ENCODE assay signal across 8 mouse cellular contexts in the genomic region with DNA sequence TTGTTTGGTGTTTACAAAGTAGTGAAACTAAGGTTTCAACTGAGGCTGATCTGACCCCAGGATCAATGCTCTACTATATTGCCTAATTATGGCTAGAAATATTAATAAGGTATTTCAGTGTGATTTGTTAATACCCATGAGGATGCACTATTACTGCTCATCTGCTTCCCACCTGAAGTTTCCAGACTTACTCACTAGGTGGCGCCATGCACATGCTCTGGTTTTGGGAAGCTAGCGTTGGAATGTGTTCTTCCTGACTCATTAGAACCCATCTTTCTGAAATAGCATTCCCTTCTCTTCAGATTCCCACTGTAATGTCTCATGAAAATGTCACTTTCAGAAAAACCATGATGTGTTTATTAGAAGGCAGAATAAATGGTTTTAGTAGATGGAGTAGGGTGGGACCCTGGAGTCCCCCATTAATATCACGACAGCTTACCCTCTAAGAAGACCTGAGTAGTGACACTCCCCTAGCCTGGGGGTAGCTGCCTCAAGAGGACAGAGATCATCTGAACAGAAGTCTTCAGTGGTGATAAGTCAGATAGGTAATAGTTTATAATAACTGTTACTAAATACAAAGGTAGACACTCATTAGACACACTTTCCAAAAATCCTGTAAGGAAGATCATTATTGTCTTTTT. TPM values are rescaled to one million over a fixed set of nuclear protein-coding genes. Genes with fewer than 3 reads are reported as not detected.
DNase-seq lines count a peak whose midpoint lies in the region; ATAC-seq and TF ChIP-seq lines count a peak whose summit lies in the region.

No protein-coding gene starts in this region.

- WGBS in forebrain, embryonic 15.5 days = 33% methylated on average over 3 of the region's 3 CpGs

- no peak for TF ChIP-seq POLR2A in testis, adult 2 months (IDR thresholded peaks at IDR 0.05; ENCODE audit: control insufficient read depth, low read depth, low read length)

- H3K36me3 ChIP-seq in testis, adult 2 months (ENCODE audit: control insufficient read depth, insufficient read depth, low read length) = peaks cover 5% of the 10 kb centered on the region
- H3K36me3 ChIP-seq in forebrain, embryonic 15.5 days = peaks cover 17% of the 10 kb centered on the region

- TF ChIP-seq CTCF in testis, adult 2 months (IDR thresholded peaks at IDR 0.05; ENCODE audit: control insufficient read depth, insufficient read depth, insufficient replicate concordance, low read depth, low read length) = peak; percentile 45; the same call in 1 of the 2 replicates

- H3K4me2 ChIP-seq in forebrain, embryonic 15.5 days (replicated peaks) = no peak overlapping the region

- 0 out of 2 replicates have a peak, but pooled peaks have one; percentile 26 for ATAC-seq in forebrain, embryonic 15.5 days (replicated peaks)
- peak; percentile 63; the same call in 1 of the 2 replicates for ATAC-seq in megakaryocyte-erythroid progenitor cell, adult 5-6 weeks (replicated peaks; ENCODE audit: low FRiP score, low TSS enrichment, poor library complexity, severe bottlenecking)

- no peaks in the 10 kb centered on the region for H3K4me1 ChIP-seq in testis, adult 2 months (ENCODE audit: control insufficient read depth, insufficient read depth, low read length)
- H3K4me1 ChIP-seq in forebrain, embryonic 15.5 days = no peaks in the 10 kb centered on the region

- no peak overlapping the region for H3K4me3 ChIP-seq in testis, adult 2 months (ENCODE audit: control insufficient read depth, low read depth, low read length)
- no peak overlapping the region for H3K4me3 ChIP-seq in forebrain, embryonic 15.5 days

- H3K9me3 ChIP-seq in forebrain, embryonic 15.5 days = no peaks in the 10 kb centered on the region

- no peak overlapping the region for H3K9ac ChIP-seq in forebrain, embryonic 15.5 days (replicated peaks)

- no peak overlapping the region for H3K27ac ChIP-seq in testis, adult 2 months (ENCODE audit: control insufficient read depth, insufficient read depth, low read depth, low read length)
- no peak overlapping the region for H3K27ac ChIP-seq in forebrain, embryonic 15.5 days (replicated peaks)

- H3K27me3 ChIP-seq in testis, adult 2 months (ENCODE audit: control insufficient read depth, insufficient read depth, low read length) = no peaks in the 10 kb centered on the region
- no peaks in the 10 kb centered on the region for H3K27me3 ChIP-seq in forebrain, embryonic 15.5 days

- DNase-seq in testis, postnatal 14 days (ENCODE audit: low spot score) = no peak
- DNase-seq in cerebellum, adult 11-12 months = peak; percentile 51
- peak; percentile 63 for DNase-seq in induced T-regulatory cell, adult 2 months (ENCODE audit: low read depth)
- DNase-seq in left cerebral cortex, adult 9 months (ENCODE audit: low spot score in 2 of 2) = peak; percentile 36 to 76
- DNase-seq in spleen, adult 12 weeks (ENCODE audit: low spot score) = peak; percentile 50

RNA-seq across cellular contexts. Expression of a gene that starts 6.8 kb away (rescaled TPM):
- 50.4 and 58.4 TPM in 2 replicates for polyA plus RNA-seq in testis, adult 2 months (2012; rRNA removed)
- polyA plus RNA-seq in forebrain, embryonic 15.5 days (2015; fragmentation: Nextera tagmentation; extraction: Ambion mirVana) = 1.5 and 2.2 TPM in 2 replicates
- total RNA-seq in megakaryocyte-erythroid progenitor cell, adult 5-6 weeks (2014; fragmentation: Nextera tagmentation) = not detected in 2 replicates
- total RNA-seq in megakaryocyte-erythroid progenitor cell, adult 5-6 weeks (2017) = 0.52 TPM in 1 of 2 replicates, not detected in the other

RNA-seq across cellular contexts. Expression of a gene that starts 7.4 kb away (rescaled TPM):
- 20.7 and 27.4 TPM in 2 replicates for polyA plus RNA-seq in testis, adult 2 months (2012; rRNA removed)
- 60.2 and 65.1 TPM in 2 replicates for polyA plus RNA-seq in forebrain, embryonic 15.5 days (2015; fragmentation: Nextera tagmentation; extraction: Ambion mirVana)
- 79.6 and 89.2 TPM in 2 replicates for total RNA-seq in megakaryocyte-erythroid progenitor cell, adult 5-6 weeks (2014; fragmentation: Nextera tagmentation)
- 90.6 and 102 TPM in 2 replicates for total RNA-seq in megakaryocyte-erythroid progenitor cell, adult 5-6 weeks (2017)

RNA-seq across cellular contexts. Expression of a gene that starts 30.7 kb away (rescaled TPM):
- 0.58 and 0.90 TPM in 2 replicates for polyA plus RNA-seq in testis, adult 2 months (2012; rRNA removed)
- polyA plus RNA-seq in forebrain, embryonic 15.5 days (2015; fragmentation: Nextera tagmentation; extraction: Ambion mirVana) = not detected in 2 replicates
- total RNA-seq in megakaryocyte-erythroid progenitor cell, adult 5-6 weeks (2014; fragmentation: Nextera tagmentation) = 0.98 TPM in 1 of 2 replicates, not detected in the other
- 0.53 TPM in 1 of 2 replicates, not detected in the other for total RNA-seq in megakaryocyte-erythroid progenitor cell, adult 5-6 weeks (2017)

RNA-seq across cellular contexts. Expression of a gene that starts 33.4 kb away (rescaled TPM):
- polyA plus RNA-seq in testis, adult 2 months (2012; rRNA removed) = not detected in 2 replicates
- polyA plus RNA-seq in forebrain, embryonic 15.5 days (2015; fragmentation: Nextera tagmentation; extraction: Ambion mirVana) = not detected in 2 replicates
- total RNA-seq in megakaryocyte-erythroid progenitor cell, adult 5-6 weeks (2014; fragmentation: Nextera tagmentation) = not detected in 2 replicates
- total RNA-seq in megakaryocyte-erythroid progenitor cell, adult 5-6 weeks (2017) = not detected in 2 replicates

RNA-seq across cellular contexts. Expression of a gene that starts 34.7 kb away (rescaled TPM):
- polyA plus RNA-seq in testis, adult 2 months (2012; rRNA removed) = 16.5 and 27.6 TPM in 2 replicates
- 1.2 TPM in 2 replicates for polyA plus RNA-seq in forebrain, embryonic 15.5 days (2015; fragmentation: Nextera tagmentation; extraction: Ambion mirVana)
- 5.5 and 8.3 TPM in 2 replicates for total RNA-seq in megakaryocyte-erythroid progenitor cell, adult 5-6 weeks (2014; fragmentation: Nextera tagmentation)
- total RNA-seq in megakaryocyte-erythroid progenitor cell, adult 5-6 weeks (2017) = 23.2 and 31.1 TPM in 2 replicates

Comparison
In these comparisons a context has a peak if more than half of its experiments do, and no peak if none do; other contexts are left out.
1. RNA of a gene that starts 6.8 kb away (polyA plus RNA-seq): 50.4 to 58.4 TPM in testis, adult 2 months; 1.5 to 2.2 TPM in forebrain, embryonic 15.5 days; every median in the first group is over 10 times any median in the second.